Mouse (Mus musculus): Measurements from ENCODE around the gene Pip4k2c.
"Not testable (repeated sequence)": the region's sequence is repeated elsewhere in the genome, so short reads cannot be mapped to it uniquely, and the experiment has no call there.

The Pip4k2c gene

DNA sequence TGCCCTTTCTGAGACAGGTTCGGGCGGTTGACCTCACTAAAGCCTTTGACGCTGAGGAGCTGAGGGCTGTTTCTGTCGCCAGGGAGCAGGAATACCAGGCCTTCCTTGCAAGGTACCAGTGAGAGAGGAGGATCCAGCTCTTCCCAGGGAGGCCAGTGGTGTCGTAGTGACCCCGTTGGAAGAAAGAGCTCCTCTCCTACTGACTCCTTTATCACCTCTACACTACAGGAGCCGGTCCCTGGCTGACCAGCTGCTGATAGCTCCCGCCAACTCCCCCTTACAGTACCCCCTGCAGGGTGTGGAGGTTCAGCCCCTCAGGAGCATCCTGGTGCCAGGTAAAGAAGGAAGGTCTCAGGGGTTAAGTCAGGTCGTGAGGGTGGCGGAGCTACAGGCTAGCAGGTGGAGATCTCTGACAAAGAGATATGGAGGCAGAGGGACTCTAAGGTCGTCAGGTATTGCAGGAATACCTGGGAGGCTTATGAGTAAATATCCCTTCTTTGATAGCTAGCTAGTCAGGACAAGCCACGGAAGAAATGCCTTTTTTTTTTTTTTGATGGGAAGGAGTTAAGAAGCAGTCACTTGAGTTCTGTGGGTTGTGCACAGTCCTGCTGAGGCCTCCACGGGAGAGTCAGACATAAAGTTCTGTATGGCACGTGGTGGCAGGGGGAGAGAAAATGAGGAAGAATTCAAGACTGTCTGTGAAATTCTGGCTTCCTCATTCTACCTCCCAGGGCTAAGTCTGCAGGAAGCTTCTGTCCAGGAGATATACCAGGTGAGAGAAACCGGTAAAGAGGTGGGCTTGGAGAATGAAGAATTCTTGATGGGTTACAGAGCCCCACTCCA is 44.4 kb downstream of the Pip4k2c start:
- no peak for DNase-seq

DNA sequence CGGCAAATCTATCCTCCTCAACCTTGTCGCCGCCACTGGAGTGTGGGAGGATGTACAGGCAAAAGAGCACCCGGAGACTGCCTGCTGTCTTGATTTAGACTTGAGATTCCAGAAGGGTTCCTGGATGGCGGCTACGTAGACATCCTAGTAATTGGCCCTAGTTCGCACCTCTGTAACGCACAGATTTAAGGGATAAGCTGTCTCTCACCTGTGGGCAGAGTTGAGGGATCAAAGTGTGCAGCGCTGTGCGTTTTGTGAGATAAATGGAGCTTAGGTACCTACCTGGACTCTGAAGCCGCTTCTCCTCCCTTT is 45.0 kb downstream of the Pip4k2c start:
- no peak for DNase-seq

- DNase-seq = peak; percentile 69
Observed at GRCm38 (mm10) chr10:127165654-127166403, 45.6 kb downstream of the Pip4k2c start.

GRCm38 (mm10) chr10:127165354-127165653 is 46.1 kb downstream of the Pip4k2c start:
- DNase-seq = no peak

DNA sequence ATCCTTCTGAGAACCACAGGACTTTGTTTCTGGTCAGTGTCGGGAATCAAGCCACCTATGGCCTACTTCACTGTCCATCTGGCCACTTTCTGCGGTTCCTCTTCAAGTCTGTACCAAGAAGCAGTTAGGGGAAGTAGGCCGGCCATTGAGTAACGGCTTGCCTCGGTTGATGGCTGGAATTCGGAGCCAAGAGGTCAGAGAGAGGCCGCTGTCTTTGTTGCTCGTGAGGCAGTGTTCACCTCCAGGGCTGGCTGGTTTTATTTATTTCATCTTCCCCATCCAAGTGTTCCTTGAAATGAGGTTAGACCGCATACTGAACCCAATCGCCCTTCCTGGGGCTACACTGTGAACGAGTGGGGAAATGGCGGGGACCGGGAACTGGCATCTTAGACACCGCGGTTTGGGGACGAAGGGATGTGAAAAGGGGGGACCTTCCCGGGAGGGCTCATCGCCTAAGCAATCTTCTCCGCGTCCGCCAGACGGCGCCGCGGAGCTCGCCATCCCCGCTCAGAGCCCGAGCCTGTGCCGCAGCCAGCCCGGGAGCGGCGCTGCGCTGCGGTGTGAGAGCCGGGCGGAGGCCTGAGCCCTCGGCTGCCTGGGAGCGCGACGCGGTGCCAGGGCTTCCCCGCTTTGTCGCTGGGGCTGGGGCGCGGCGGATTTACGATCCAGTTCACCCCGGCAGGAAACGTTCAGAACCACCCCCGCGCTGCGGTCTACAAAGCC is 46.6 kb downstream of the Pip4k2c start, which contains the start of gene B4galnt1:
B4galnt1 (plus strand) TSS at position 595 of the 723 bp plus-strand sequence.
- peak; percentile 87 for DNase-seq

DNA sequence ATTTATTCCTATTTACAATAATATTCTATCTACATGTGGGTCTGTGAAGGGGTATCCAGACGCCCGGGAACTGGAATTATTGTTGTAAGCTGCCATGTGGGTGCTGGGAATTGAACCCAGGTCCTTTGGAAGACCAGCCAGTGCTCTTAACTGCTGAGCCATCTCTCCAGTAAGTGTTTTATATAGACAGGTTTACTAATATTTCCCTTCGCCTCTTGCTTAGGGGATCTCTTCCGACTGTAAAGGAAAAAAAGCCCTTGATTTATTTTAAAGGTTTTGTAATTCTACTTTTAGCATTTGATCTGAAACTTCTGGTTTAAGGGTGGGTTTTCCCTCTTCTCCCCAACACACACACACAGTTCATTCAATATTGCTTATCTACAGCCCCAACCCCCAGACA is 47.2 kb downstream of the Pip4k2c start:
- DNase-seq = no peak

DNA sequence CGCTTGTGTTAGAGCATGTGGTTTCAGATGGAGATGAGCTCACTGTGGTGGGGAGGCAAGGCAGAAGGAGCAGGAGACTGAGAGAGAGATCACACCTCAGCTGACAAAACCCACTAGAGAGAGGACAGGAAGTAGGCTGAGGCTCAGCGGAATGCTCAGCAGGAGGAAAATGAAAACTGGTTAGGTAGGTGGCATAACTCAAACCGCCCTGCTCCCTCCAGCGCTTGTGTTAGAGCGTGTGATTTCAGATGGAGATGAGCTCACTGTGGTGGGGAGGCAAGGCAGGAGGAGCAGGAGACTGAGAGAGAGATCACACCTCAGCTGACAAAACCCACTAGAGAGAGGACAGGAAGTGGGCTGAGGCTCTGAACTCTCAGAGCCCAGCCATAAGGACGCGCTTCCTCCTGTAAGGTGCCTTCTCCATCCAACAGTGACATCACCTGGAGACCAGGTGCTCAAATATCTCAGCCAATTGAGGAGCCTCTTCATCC is 48.6 kb downstream of the Pip4k2c start:
- DNase-seq = not testable (repeated sequence)

DNA sequence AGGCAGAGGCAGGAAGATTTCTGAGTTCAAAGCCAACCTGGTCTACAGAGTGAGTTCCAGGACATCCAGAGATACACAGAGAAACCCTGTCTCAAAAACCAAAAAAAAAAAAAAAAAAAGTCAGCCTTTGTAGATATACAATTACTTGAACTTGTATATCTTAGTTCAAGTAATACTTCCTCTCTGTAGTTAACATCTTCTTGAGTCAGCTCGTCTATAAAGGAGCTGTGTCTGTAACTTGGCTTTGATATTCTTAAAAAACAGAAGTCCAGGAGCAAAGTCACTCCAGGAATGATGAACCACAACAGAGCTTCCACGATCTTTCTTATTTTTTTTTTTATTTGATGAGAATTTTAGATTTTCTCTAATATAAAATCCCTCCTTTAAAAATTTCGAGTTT is 50.7 kb downstream of the Pip4k2c start:
- DNase-seq = no peak

GRCm38 (mm10) chr10:127160081-127160480 is 51.3 kb downstream of the Pip4k2c start:
- no peak for DNase-seq

DNA sequence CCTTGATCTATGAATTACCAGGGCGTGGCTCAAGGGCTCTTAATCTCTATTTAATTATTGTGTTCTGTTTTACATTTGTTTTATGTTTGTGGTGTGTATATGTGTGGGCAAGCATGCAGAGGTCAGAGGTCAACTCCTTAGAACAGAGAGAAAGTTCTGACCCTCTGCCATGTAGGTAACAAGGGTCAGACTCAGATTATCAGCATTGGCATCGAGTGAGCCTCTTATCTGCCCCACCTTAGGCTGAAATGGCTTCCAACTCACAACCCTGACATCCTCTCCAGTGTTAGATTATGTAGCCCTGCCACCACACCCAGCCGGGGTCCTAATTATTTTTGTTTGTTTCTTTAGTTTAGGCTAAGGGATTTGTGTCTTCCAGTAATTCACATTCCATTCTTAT is 52.9 kb downstream of the Pip4k2c start:
- DNase-seq = no peak

- no peak for DNase-seq
Observed at GRCm38 (mm10) chr10:127156511-127156910, 54.9 kb downstream of the Pip4k2c start.

DNA sequence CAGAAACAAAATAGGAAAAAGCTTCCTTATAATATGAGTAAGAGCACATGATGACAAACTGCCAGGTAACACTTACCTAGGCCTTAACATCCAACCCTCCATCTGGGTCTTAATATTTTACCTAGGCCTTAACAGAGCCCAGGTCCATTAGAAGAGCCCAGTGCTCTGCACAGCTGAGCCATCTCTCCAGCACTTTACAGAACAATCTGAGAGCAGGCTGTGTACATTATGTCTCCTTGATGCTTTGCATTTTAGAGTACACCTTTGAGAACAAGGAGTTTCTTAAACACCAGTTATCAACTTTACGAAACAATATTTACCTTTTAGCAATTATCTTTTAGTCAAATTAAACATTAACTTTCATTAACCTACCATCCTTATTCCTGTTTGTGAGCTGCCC is 55.3 kb downstream of the Pip4k2c start:
- DNase-seq = no peak

DNA sequence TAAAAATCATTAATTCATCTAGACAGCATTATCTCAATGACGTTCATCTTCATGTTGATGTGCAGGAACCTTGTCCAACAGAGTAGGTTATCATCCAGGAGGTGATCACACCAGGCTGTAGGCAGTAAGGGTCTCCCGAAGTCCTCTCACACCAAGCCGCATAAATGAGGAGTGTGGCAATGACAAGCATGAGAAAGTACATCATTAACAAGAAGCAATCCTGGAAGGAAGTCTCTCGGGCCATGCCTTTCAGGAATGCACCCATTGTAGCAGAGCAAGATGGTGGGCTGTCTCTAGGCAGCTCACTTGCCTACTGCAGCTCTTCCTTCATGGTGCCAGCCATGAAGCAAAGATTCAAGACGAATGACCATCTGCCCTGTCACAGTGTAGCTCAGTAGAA is 56.7 kb downstream of the Pip4k2c start:
- no peak for DNase-seq

GRCm38 (mm10) chr10:127154241-127154640 is 57.1 kb downstream of the Pip4k2c start:
- no peak for DNase-seq

- no peak for DNase-seq
Observed at GRCm38 (mm10) chr10:127153323-127153722, 58.1 kb downstream of the Pip4k2c start.

- not testable (repeated sequence) for DNase-seq
Observed at GRCm38 (mm10) chr10:127152556-127152955, 58.8 kb downstream of the Pip4k2c start.

DNA sequence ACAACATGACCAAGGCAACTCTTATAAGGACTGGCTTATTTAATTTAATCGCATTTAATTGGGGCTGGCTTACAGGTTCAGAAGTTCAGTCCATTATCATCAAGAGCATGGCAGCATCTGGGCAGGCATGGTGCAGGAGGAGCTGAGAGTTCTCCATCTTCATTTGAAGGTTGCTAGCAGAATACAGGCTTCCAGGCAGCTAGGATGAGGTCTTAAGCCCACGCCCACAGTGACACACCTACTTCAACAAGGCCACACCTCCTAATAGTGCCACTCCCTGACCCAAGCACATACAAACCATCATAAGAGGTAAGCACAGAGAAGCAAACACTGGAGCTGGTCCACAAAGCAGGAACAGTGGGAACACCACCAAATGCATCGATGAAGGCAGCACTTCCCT is 60.2 kb downstream of the Pip4k2c start:
- not testable (repeated sequence) for DNase-seq

- no peak for DNase-seq
Observed at GRCm38 (mm10) chr10:127150471-127150872, 60.9 kb downstream of the Pip4k2c start.

- DNase-seq = no peak
Observed at GRCm38 (mm10) chr10:127147135-127147534, 64.2 kb downstream of the Pip4k2c start.

Data from right cerebral cortex, postnatal 25 days (tissue).